Mouse (Mus musculus) E14TG2a.4 (cell line): ENCODE data around the gene Etv3.

Experiments used
- CTCF ChIP-seq: conservative IDR thresholded peaks from 2 replicates; pipeline ENCODE4 v1.5.1; 2014; ENCODE audit warnings: low read length
- POU5F1 ChIP-seq: IDR thresholded peaks from 2 replicates; pipeline ENCODE4 v1.6.1; 2014; ENCODE audit warnings: low read length, borderline replicate concordance

DNA sequence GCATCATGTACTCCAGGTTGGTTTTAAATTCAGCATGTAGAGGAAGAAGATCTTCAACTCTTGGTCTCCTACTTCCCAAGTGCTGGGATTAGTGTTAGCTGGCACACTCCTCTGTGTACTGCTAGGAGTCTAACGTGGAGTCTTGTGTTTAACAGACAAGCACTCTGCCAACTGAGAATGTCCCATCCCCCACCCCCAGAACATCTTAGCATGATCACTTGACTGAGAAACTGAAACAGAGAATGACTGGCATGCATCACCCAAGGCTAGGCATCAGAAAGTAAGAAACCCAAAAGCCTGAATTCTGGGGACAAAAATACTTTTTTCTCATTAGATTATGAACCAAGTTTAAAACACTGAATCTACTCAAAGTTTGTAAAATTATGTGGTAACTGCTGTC, 3.4 kb upstream of the Etv3 start:
- TF ChIP-seq CTCF (no peak), POU5F1 (no peak)
